Mouse (Mus musculus): ENCODE data around the gene S100a13. TPM values are rescaled to one million over a fixed set of nuclear protein-coding genes. Genes with fewer than 3 reads are reported as not detected.

S100a13 gene
- 6.9 and 7.5 TPM in 2 replicates for polyA plus RNA-seq (2015; fragmentation: Nextera tagmentation; extraction: Ambion mirVana)

DNA sequence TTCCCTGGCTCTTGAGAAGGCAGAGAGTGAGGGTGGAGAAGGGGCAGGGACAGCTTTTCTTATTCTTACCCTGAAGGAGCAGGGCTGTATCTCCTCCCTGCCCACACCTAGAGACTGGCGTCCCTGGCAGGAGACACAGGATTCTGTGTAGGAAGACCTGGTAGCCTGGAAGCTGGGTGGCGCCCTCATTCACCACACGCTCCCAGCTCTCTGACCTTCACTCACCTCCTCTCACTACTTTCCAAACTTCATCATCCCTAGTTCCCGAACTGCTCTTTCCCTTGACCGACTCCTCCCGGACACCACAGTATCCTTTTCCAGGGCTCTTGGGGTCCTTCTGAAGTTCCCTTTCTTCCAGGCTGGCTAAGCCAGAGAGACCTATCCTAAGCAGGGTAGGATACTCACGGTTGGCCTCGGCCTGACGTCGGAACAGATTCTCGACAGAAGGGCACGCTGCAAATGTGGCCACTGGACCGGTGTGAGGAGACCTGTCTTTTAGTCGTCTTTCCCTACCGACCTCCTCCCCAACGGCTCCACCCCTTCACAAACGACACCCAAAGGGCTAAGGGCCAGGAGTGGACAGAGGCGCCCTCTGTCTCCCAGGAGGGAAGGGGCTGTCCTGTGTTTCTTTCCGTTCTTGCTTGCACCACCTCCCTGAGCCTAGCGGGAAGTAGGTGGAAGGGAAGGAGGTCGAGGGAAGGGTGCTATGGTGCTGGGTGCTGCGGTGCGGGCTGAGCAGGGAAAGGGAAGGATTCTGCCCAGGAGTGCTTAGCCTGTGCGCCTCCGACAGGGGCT, at the start of gene S100a13, which contains the start of gene S100a1:
TSS of gene S100a13 (plus strand) at position 640 of the 795 bp plus-strand sequence.
TSS of gene S100a1 (minus strand) at position 597 of the 795 bp plus-strand sequence.
- WGBS: 4% methylated on average over 25 of the region's 25 CpGs

GRCm38 (mm10) chr3:90464552-90465080, 49.6 kb upstream of the S100a13 start:
- WGBS: 13% methylated on average over 37 of the region's 37 CpGs
- 0 out of 2 replicates have a peak, but pooled peaks have one; percentile 14 for ATAC-seq
- H3K27me3 ChIP-seq: peaks cover 67% of the 10 kb centered on the region

More for the DNA sequence above, at the start of gene S100a13, which contains the start of gene S100a1:
- Histone ChIP-seq H3K9ac (peak within 1 kb of the TSS; percentile 54), H3K9me3 (replicated peaks) (no peaks in the 10 kb centered on the region), H3K4me2 (peak within 1 kb of the TSS; percentile 66), H3K27me3 (peaks cover 36% of the 10 kb centered on the region), H3K4me1 (peaks cover 17% of the 10 kb centered on the region), H3K4me3 (peak within 1 kb of the TSS; percentile 38), H3K27ac (no peak within 1 kb of the TSS), H3K36me3 (ENCODE audit: poor library complexity, severe bottlenecking) (no peaks in the 10 kb centered on the region)
- peak; percentile 25; the same call in 1 of the 2 replicates for ATAC-seq

GRCm38 (mm10) chr3:90465081-90465685, 49.1 kb upstream of the S100a13 start:
- Histone ChIP-seq H3K27me3 (peaks cover 64% of the 10 kb centered on the region), H3K4me1 (peaks cover 15% of the 10 kb centered on the region), H3K9ac (peak overlapping the region; percentile 63), H3K36me3 (ENCODE audit: poor library complexity, severe bottlenecking) (no peaks in the 10 kb centered on the region), H3K4me3 (peak overlapping the region; percentile 54), H3K9me3 (replicated peaks) (no peaks in the 10 kb centered on the region), H3K4me2 (peak overlapping the region; percentile 82), H3K27ac (no peak overlapping the region)
- 2% methylated on average over 75 of the region's 75 CpGs for WGBS
- peak; percentile 58 for ATAC-seq

More at GRCm38 (mm10) chr3:90464552-90465080, 49.6 kb upstream of the S100a13 start:
- H3K36me3 ChIP-seq (ENCODE audit: poor library complexity, severe bottlenecking): no peaks in the 10 kb centered on the region
- H3K4me3 ChIP-seq: peak overlapping the region; percentile 54
- H3K9ac ChIP-seq: peak overlapping the region; percentile 63; the same call in 1 of the 2 replicates
- no peaks in the 10 kb centered on the region for H3K9me3 ChIP-seq (replicated peaks)
- peaks cover 15% of the 10 kb centered on the region for H3K4me1 ChIP-seq
- H3K27ac ChIP-seq: no peak overlapping the region
- peak overlapping the region; percentile 82 for H3K4me2 ChIP-seq

- H3K27me3 ChIP-seq: peaks cover 58% of the 10 kb centered on the region
Observed at GRCm38 (mm10) chr3:90465686-90466310, 48.4 kb upstream of the S100a13 start, which contains the start of gene Npr1. TSS of gene Npr1 (minus strand) at chr3:90465866.

DNA sequence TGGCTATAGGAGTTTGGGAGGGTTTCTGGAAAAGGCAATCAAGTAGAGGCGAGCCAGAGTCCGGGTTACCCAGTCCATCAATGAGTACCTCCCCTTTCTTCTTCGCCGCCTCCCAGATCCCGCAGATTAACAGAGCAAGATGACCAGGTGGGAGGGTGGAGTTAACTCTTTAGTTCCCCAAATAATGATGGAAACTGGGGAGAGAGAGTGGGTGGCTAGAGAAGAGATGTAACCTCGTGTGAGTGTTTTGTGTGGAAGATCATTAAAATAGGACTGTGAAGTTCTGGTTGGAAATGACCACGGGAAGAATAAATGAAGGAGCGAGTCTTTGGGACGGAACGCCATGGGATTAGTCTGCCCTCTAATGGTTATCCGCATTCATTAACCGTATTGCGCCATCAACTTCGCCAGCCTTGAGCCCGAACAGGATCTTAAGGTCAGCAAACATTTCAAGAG, 47.9 kb upstream of the S100a13 start:
- H3K4me1 ChIP-seq: peaks cover 15% of the 10 kb centered on the region
- H3K9me3 ChIP-seq (replicated peaks): no peaks in the 10 kb centered on the region
- no peak overlapping the region for H3K27ac ChIP-seq
- H3K4me3 ChIP-seq: peak overlapping the region; percentile 54
- H3K9ac ChIP-seq: peak overlapping the region; percentile 63; the same call in 1 of the 2 replicates
- no peaks in the 10 kb centered on the region for H3K36me3 ChIP-seq (ENCODE audit: poor library complexity, severe bottlenecking)
- H3K4me2 ChIP-seq: peak overlapping the region; percentile 82
- H3K27me3 ChIP-seq: peaks cover 54% of the 10 kb centered on the region
- WGBS: under 1% methylated on average over 15 of the region's 15 CpGs
- peak; percentile 59 for ATAC-seq

More at GRCm38 (mm10) chr3:90465686-90466310, 48.4 kb upstream of the S100a13 start, which contains the start of gene Npr1:
- no peaks in the 10 kb centered on the region for H3K36me3 ChIP-seq (ENCODE audit: poor library complexity, severe bottlenecking)
- peak; percentile 68 for ATAC-seq
- peak within 1 kb of the TSS; percentile 82 for H3K4me2 ChIP-seq
- H3K4me3 ChIP-seq: peak within 1 kb of the TSS; percentile 54
- no peak within 1 kb of the TSS for H3K27ac ChIP-seq
- H3K9me3 ChIP-seq (replicated peaks): no peaks in the 10 kb centered on the region
- WGBS: 1% methylated on average over 38 of the region's 49 CpGs
- H3K4me1 ChIP-seq: peaks cover 15% of the 10 kb centered on the region
- peak within 1 kb of the TSS; percentile 63 for H3K9ac ChIP-seq

DNA sequence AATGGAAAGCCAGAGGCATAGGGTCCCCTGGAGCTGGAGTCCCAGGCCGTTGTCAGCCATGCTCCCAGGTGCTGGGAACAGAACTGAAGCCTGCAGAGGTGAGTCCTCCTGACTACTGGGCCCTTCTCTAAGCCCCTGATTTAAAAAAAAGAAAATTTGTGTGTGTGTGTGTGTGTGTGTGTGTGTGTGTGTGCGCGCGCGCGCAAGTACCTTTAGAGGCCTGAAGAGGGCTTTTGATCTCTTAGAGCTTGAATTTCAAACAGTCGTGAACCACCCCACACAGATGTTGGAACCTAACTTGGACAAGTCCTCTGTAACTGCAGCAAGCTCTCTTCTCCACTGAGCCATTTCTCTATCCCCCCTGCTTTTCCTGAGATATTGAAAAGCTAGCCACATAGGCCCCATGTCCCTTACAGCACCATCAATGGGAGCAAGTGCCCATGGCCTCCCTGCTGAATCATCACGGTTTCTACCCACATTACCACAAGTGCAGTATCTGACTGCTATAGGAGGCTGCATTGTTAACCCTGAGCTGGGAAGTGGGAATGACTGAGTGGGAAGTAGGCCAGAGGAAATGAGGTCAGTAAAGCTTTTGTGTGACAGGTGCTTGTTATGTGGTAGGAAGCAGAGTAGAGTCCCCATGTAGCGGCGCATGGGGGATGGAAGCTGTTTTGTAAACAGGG, 46.5 kb upstream of the S100a13 start:
- H3K9me3 ChIP-seq (replicated peaks): no peaks in the 10 kb centered on the region
- no peak overlapping the region for H3K9ac ChIP-seq
- no peak overlapping the region for H3K27ac ChIP-seq
- H3K4me3 ChIP-seq: no peak overlapping the region
- ATAC-seq: no peak
- peaks cover 40% of the 10 kb centered on the region for H3K27me3 ChIP-seq
- H3K4me1 ChIP-seq: peaks cover 15% of the 10 kb centered on the region
- no peak overlapping the region for H3K4me2 ChIP-seq
- WGBS: 95% methylated on average over 10 of the region's 10 CpGs
- H3K36me3 ChIP-seq (ENCODE audit: poor library complexity, severe bottlenecking): no peaks in the 10 kb centered on the region

DNA sequence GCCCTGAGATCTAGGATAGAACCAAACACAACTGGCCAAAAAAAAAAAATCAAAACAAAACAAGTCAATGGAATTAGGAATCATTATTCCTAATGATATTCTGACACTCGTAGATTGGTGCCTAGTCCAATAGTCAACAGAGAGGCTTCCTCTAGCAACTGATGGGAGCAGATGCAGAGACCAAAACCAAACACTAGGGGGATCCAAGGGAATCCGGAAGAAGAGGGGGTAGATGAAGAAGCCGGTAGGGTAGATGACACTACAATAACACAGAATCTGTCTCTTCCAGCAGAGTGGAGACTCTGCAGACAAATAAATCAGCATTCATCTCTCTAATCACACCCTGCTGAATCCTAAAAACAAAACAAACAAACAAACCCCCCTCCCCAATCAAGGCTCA, 42.0 kb upstream of the S100a13 start:
- no peak overlapping the region for H3K4me2 ChIP-seq
- WGBS: 31% methylated on average over 3 of the region's 3 CpGs
- ATAC-seq: no peak
- no peak overlapping the region for H3K4me3 ChIP-seq
- 0 out of 2 replicates have a peak, but pooled peaks cover 4% of the 10 kb centered on the region for H3K27me3 ChIP-seq
- no peak overlapping the region for H3K9ac ChIP-seq
- H3K27ac ChIP-seq: no peak overlapping the region
- no peaks in the 10 kb centered on the region for H3K36me3 ChIP-seq (ENCODE audit: poor library complexity, severe bottlenecking)
- H3K9me3 ChIP-seq (replicated peaks): no peaks in the 10 kb centered on the region
- H3K4me1 ChIP-seq: peaks cover 4% of the 10 kb centered on the region

GRCm38 (mm10) chr3:90475151-90475830, 38.9 kb upstream of the S100a13 start:
- peak; percentile 39 for ATAC-seq
- Histone ChIP-seq H3K36me3 (ENCODE audit: poor library complexity, severe bottlenecking) (peaks cover 25% of the 10 kb centered on the region), H3K4me2 (peak overlapping the region; percentile 39), H3K4me3 (peak overlapping the region; percentile 30), H3K27ac (no peak overlapping the region), H3K9me3 (replicated peaks) (no peaks in the 10 kb centered on the region), H3K9ac (no peak overlapping the region), H3K4me1 (peaks cover 13% of the 10 kb centered on the region), H3K27me3 (no peaks in the 10 kb centered on the region)
- WGBS: 43% methylated on average over 16 of the region's 16 CpGs

GRCm38 (mm10) chr3:90475831-90476611, 38.2 kb upstream of the S100a13 start, which contains the start of gene Ilf2:
TSS of gene Ilf2 (plus strand) at chr3:90476126.
- H3K4me1 ChIP-seq: peaks cover 13% of the 10 kb centered on the region
- peak within 1 kb of the TSS; percentile 84 for H3K4me3 ChIP-seq
- H3K27me3 ChIP-seq: no peaks in the 10 kb centered on the region
- ATAC-seq: peak; percentile 99
- peak within 1 kb of the TSS; percentile 81 for H3K4me2 ChIP-seq
- H3K9me3 ChIP-seq (replicated peaks): no peaks in the 10 kb centered on the region
- WGBS: under 1% methylated on average over 45 of the region's 45 CpGs
- H3K27ac ChIP-seq: peak within 1 kb of the TSS; percentile 95
- peak within 1 kb of the TSS; percentile 92 for H3K9ac ChIP-seq
- H3K36me3 ChIP-seq (ENCODE audit: poor library complexity, severe bottlenecking): peaks cover 32% of the 10 kb centered on the region

GRCm38 (mm10) chr3:90486998-90487397, 27.2 kb upstream of the S100a13 start:
- Histone ChIP-seq H3K27ac (no peak overlapping the region), H3K27me3 (no peaks in the 10 kb centered on the region), H3K4me3 (no peak overlapping the region), H3K4me2 (no peak overlapping the region), H3K9me3 (replicated peaks) (no peaks in the 10 kb centered on the region), H3K36me3 (ENCODE audit: poor library complexity, severe bottlenecking) (peaks cover 73% of the 10 kb centered on the region), H3K9ac (no peak overlapping the region), H3K4me1 (peaks cover 8% of the 10 kb centered on the region; the same call in 1 of the 2 replicates)
- 88% methylated on average over 5 of the region's 5 CpGs for WGBS
- no peak for ATAC-seq
